Mouse (Mus musculus) induced T-regulatory cell, adult 2 months (primary cell): ENCODE results near the gene Prr29.

Source experiments
- DNase-seq: peaks from one replicate; pipeline ENCODE4 v3.0.0-alpha.2; 2012; ENCODE audit warnings: low read depth

The Prr29 gene

GRCm38 (mm10) chr11:106410011-106410410, 44.7 kb downstream of the Prr29 start:
- no peak for DNase-seq

- no peak for DNase-seq
These were observed 45.2 kb downstream of the Prr29 start for GRCm38 (mm10) chr11:106410507-106410906.

DNA sequence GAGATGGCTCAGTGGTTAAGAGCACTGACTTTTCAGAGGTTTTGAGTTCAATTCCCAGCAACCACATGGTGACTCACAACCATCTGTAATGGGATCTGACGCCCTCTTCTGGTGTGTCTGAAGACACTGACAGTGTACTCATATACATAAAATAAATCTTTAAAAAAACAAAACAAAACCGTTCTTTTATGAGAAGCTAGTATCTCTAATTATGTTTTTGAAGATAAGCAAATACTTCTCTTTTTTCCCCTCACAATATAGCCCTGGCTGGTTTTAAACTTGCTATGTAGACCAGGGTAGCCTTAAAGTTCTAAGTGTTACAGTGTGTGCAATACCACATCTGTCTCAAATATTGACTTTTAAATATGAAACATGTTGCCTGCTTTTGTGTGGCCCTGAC, 45.9 kb downstream of the Prr29 start:
- DNase-seq = no peak

DNA sequence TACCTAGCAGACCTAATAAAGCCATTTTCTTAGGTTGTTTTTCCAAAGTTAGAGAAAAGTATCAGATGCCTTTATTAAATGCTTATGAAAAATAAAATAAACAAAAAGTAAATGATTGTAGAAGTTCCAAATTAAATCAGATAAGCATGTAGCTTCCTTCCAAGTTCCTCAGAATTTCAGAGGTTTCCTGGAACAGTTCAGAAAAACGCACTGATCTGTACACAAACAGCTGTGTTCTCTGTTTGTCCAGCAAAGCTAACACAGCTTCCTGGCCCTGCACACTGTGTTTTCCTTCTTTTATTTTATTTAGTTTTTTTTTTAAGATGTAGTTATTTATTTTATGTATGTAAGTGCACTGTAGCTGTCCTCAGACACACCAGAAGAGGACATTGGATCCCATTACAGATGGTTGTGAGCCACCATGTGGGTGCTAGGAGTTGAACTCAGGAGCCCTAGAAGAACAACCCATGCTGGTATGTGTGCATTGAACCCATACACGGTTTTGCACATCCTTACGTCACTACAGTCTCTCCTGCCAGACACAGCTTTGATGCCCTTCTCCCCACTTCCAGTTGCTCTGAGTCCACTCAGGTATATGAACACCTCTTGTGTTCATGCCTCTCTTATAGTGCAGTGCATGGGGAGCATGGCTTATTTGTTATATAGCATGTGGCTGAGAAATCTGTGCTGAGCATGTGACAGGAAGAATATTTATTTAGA, 47.5 kb downstream of the Prr29 start:
- DNase-seq = no peak

- DNase-seq = peak; percentile 77
These were observed 51.1 kb downstream of the Prr29 start for GRCm38 (mm10) chr11:106416331-106416730.

GRCm38 (mm10) chr11:106417860-106418259, 52.6 kb downstream of the Prr29 start:
- DNase-seq = no peak

GRCm38 (mm10) chr11:106418622-106419196, 53.4 kb downstream of the Prr29 start:
- peak; percentile 93 for DNase-seq

- no peak for DNase-seq
These were observed 54.2 kb downstream of the Prr29 start for GRCm38 (mm10) chr11:106419262-106420102.

GRCm38 (mm10) chr11:106425201-106425600, 59.9 kb downstream of the Prr29 start:
- DNase-seq = no peak

- no peak for DNase-seq
These were observed 61.2 kb downstream of the Prr29 start for GRCm38 (mm10) chr11:106426447-106426846.
